ENCODE assay signal across 8 mouse cellular contexts in the genomic region with DNA sequence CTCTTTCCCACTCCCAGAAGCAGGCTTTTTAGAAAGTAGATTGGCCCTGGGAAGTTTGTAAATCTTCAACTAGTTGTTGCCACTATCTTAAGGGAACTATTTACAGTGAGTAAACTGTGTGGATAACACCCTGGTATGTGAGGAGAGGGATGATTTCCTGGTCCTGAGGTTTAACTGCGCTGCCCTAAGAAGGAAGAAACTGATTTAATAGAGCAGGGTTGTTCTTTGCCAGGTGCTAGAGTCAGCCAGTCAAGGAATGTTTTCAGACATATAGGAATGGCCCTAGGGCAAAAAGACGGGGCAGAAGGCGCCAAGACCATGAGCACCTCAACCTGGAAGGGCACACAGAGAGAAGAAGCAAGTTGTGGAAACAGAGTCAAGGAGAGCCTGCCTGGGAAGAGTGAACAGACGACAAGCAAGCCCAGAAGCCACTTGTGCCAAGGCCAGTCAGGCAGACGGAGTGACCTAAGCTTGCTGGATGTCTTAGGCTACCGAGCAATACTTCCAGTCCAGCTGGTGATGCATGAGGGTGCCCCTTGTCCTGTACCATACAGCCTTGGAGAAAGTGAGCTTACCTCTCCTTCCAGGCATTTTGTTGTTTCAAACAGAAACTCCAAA. TPM values are rescaled to one million over a fixed set of nuclear protein-coding genes. Genes with fewer than 3 reads are reported as not detected.
DNase-seq lines count a peak whose midpoint lies in the region; ATAC-seq and TF ChIP-seq lines count a peak whose summit lies in the region.

No protein-coding gene starts in this region.

- ATAC-seq in intestine, postnatal 0 days, result peak; percentile 20
- ATAC-seq in midbrain, embryonic 11.5 days (ENCODE audit: low FRiP score), result no peak

- no peaks in the 10 kb centered on the region for H3K9me3 ChIP-seq in embryonic facial prominence, embryonic 10.5 days
- H3K9me3 ChIP-seq in intestine, postnatal 0 days (ENCODE audit: control insufficient read depth), result no peaks in the 10 kb centered on the region
- H3K9me3 ChIP-seq in midbrain, embryonic 11.5 days (ENCODE audit: control insufficient read depth, low read length), result no peaks in the 10 kb centered on the region

- H3K4me1 ChIP-seq in embryonic facial prominence, embryonic 10.5 days, result peaks cover 36% of the 10 kb centered on the region
- 0 out of 2 replicates have a peak, but pooled peaks cover 3% of the 10 kb centered on the region for H3K4me1 ChIP-seq in intestine, postnatal 0 days (replicated peaks; ENCODE audit: control insufficient read depth, insufficient read depth, low read length)
- peaks cover 3% of the 10 kb centered on the region; the same call in 1 of the 2 replicates for H3K4me1 ChIP-seq in midbrain, embryonic 11.5 days (ENCODE audit: control insufficient read depth, insufficient read depth, low read length)

- H3K36me3 ChIP-seq in embryonic facial prominence, embryonic 10.5 days (replicated peaks), result no peaks in the 10 kb centered on the region
- no peaks in the 10 kb centered on the region for H3K36me3 ChIP-seq in intestine, postnatal 0 days (ENCODE audit: control insufficient read depth, insufficient read depth)
- H3K36me3 ChIP-seq in midbrain, embryonic 11.5 days (ENCODE audit: control insufficient read depth, insufficient read depth, low read length), result no peaks in the 10 kb centered on the region

- peak overlapping the region; percentile 89 for H3K4me2 ChIP-seq in intestine, postnatal 0 days (replicated peaks; ENCODE audit: low read depth)
- peak overlapping the region; percentile 91 for H3K4me2 ChIP-seq in midbrain, embryonic 11.5 days

- H3K27me3 ChIP-seq in embryonic facial prominence, embryonic 10.5 days (replicated peaks; ENCODE audit: low read depth, poor library complexity, severe bottlenecking), result peaks cover 22% of the 10 kb centered on the region
- no peaks in the 10 kb centered on the region for H3K27me3 ChIP-seq in intestine, postnatal 0 days (replicated peaks; ENCODE audit: control insufficient read depth, insufficient read depth, low read length)
- H3K27me3 ChIP-seq in midbrain, embryonic 11.5 days (ENCODE audit: control insufficient read depth, insufficient read depth, low read length), result 0 out of 2 replicates have a peak, but pooled peaks cover 2% of the 10 kb centered on the region

- TF ChIP-seq CTCF in gastrocnemius, adult 2 months (IDR thresholded peaks at IDR 0.05), result no peak
- no peak for TF ChIP-seq CTCF in intestine, postnatal 0 days (IDR thresholded peaks at IDR 0.05; ENCODE audit: low read depth)

- no peak for DNase-seq in gastrocnemius, adult 2 months
- DNase-seq in gastrocnemius, adult 18-20 months (ENCODE audit: low spot score), result no peak
- DNase-seq in embryonic facial prominence, embryonic 10.5 days (ENCODE audit: low spot score), result no peak
- no peak for DNase-seq in midbrain, embryonic 11.5 days (ENCODE audit: low spot score, missing footprints)
- DNase-seq in urinary bladder, postnatal 10 days (ENCODE audit: low spot score), result no peak
- DNase-seq in adrenal gland, postnatal 25 days, result no peak
- no peak for DNase-seq in cerebellum, adult 9-10 months

- peak overlapping the region; percentile 94 for H3K4me3 ChIP-seq in gastrocnemius, adult 2 months
- peak overlapping the region; percentile 94 for H3K4me3 ChIP-seq in embryonic facial prominence, embryonic 10.5 days
- H3K4me3 ChIP-seq in intestine, postnatal 0 days (ENCODE audit: low read depth, low read length), result peak overlapping the region; percentile 93
- peak overlapping the region; percentile 91; the same call in 1 of the 2 replicates for H3K4me3 ChIP-seq in midbrain, embryonic 11.5 days (ENCODE audit: low read depth, low read length)

- no peak overlapping the region for H3K9ac ChIP-seq in intestine, postnatal 0 days (ENCODE audit: low read depth, low read length)
- no peak overlapping the region for H3K9ac ChIP-seq in midbrain, embryonic 11.5 days (ENCODE audit: low read length)

- WGBS in embryonic facial prominence, embryonic 10.5 days, result 55% methylated on average over 6 of the region's 6 CpGs
- 29% methylated on average over 6 of the region's 6 CpGs for WGBS in intestine, postnatal 0 days
- 67% methylated on average over 6 of the region's 6 CpGs for WGBS in midbrain, embryonic 11.5 days

- peak overlapping the region; percentile 97 for H3K27ac ChIP-seq in gastrocnemius, adult 2 months
- H3K27ac ChIP-seq in embryonic facial prominence, embryonic 10.5 days (replicated peaks), result no peak overlapping the region
- H3K27ac ChIP-seq in intestine, postnatal 0 days (ENCODE audit: low read depth, low read length), result peak overlapping the region; percentile 99
- H3K27ac ChIP-seq in midbrain, embryonic 11.5 days (ENCODE audit: low read depth, low read length), result no peak overlapping the region

- intact Hi-C loops in gastrocnemius, adult 2 months (cut with DNase I), result no loop called here

RNA-seq across cellular contexts. Expression of gene Rasa2, which starts 0.8 kb away (rescaled TPM):
- total RNA-seq in gastrocnemius, adult 2 months (2021), result 1 to 10 TPM; 3.2 to 3.6 TPM
- 1 to 10 TPM; 2.2 to 2.3 TPM for total RNA-seq in gastrocnemius, adult 18-20 months (2021)
- polyA plus RNA-seq in embryonic facial prominence, embryonic 10.5 days (2016; fragmentation: Nextera tagmentation; extraction: Ambion mirVana), result 15.3 and 15.8 TPM in 2 replicates
- 16.2 and 18.2 TPM in 2 replicates for polyA plus RNA-seq in intestine, postnatal 0 days (2015; fragmentation: Nextera tagmentation; extraction: Ambion mirVana)
- polyA plus RNA-seq in midbrain, embryonic 11.5 days (2014; fragmentation: Nextera tagmentation; extraction: Ambion mirVana), result 14.0 and 15.1 TPM in 2 replicates
- 9.3 and 15.5 TPM in 2 replicates for total RNA-seq in adrenal gland, postnatal 25 days (2021)

Comparison
In these comparisons a context has a peak if more than half of its experiments do, and no peak if none do; other contexts are left out.
1. H3K27ac ChIP-seq: peak in gastrocnemius, adult 2 months (single experiment) and intestine, postnatal 0 days (single experiment); none in embryonic facial prominence, embryonic 10.5 days (single experiment) and midbrain, embryonic 11.5 days (single experiment).
2. Peak in every context shown above with its lines, with median percentiles within 50 percentile points of each other: H3K4me3 ChIP-seq.